Mouse (Mus musculus): ENCODE results near the gene Stac3. TPM values are rescaled to one million over a fixed set of nuclear protein-coding genes. Genes with fewer than 3 reads are reported as not detected.

The Stac3 gene
- polyA plus RNA-seq, 1 experiment, result 3.8 TPM

- no peaks in the 10 kb centered on the region for H3K4me1 ChIP-seq (ENCODE audit: control insufficient read depth, insufficient read depth, insufficient read length, low read length)
- H3K4me3 ChIP-seq (ENCODE audit: insufficient read depth, low read depth, low read length), result no peak overlapping the region
- no peak overlapping the region for H3K27ac ChIP-seq (replicated peaks; ENCODE audit: low read depth, low read length)
Observed at GRCm38 (mm10) chr10:127555703-127556102, 54.2 kb downstream of the Stac3 start.

DNA sequence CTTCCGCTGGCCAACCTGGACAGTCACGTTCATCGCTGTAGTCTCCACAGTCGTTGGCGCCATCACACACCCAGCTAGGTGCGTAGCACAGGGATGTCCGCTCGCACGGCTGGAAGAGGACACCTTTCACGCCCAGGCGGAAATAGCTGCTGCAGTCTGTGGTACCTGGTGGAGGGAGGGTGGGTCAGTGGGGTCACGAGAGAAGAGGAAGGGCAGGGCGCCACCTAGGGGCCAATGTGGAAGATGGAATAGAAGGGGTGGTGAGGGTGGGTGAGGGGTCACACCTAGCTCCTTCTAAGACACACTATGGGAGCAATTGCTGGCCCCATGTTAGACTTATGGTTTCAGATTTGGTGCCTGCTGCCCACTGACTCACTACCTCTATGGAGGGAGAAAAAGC, 55.9 kb downstream of the Stac3 start:
- H3K4me3 ChIP-seq (ENCODE audit: insufficient read depth, low read depth, low read length), result no peak overlapping the region
- no peak overlapping the region for H3K27ac ChIP-seq (replicated peaks; ENCODE audit: low read depth, low read length)
- no peaks in the 10 kb centered on the region for H3K4me1 ChIP-seq (ENCODE audit: control insufficient read depth, insufficient read depth, insufficient read length, low read length)

Other genes with a start within 250 kb of the Stac3 start
- gene Kif5a, start 238.3 kb upstream of the Stac3 start, polyA plus RNA-seq (2012; ENCODE audit: insufficient read depth, insufficient read length, missing spikeins), result 0.99 and 2.2 TPM in 2 replicates
- 100 and 102 TPM in 2 replicates for gene Dctn2, start 235.3 kb upstream of the Stac3 start, polyA plus RNA-seq (2012; ENCODE audit: insufficient read depth, insufficient read length, missing spikeins)
- gene Mbd6, start 212.7 kb upstream of the Stac3 start, polyA plus RNA-seq (2012; ENCODE audit: insufficient read depth, insufficient read length, missing spikeins), result 15.9 and 18.4 TPM in 2 replicates
- 51.3 and 67.4 TPM in 2 replicates for gene Mars, start 189.9 kb upstream of the Stac3 start, polyA plus RNA-seq (2012; ENCODE audit: insufficient read depth, insufficient read length, missing spikeins)
- gene Arhgap9, start 179.7 kb upstream of the Stac3 start, polyA plus RNA-seq (2012; ENCODE audit: insufficient read depth, insufficient read length, missing spikeins), result 0.87 and 1.9 TPM in 2 replicates
- 0.79 TPM in 1 of 2 replicates, not detected in the other for gene Gli1, start 159.7 kb upstream of the Stac3 start, polyA plus RNA-seq (2012; ENCODE audit: insufficient read depth, insufficient read length, missing spikeins)
- not detected in 2 replicates for gene Inhbe, start 147.3 kb upstream of the Stac3 start, polyA plus RNA-seq (2012; ENCODE audit: insufficient read depth, insufficient read length, missing spikeins)
- not detected in 2 replicates for gene Inhbc, start 131.3 kb upstream of the Stac3 start, polyA plus RNA-seq (2012; ENCODE audit: insufficient read depth, insufficient read length, missing spikeins)
- 70.7 and 78.5 TPM in 2 replicates for gene R3hdm2, start 121.4 kb upstream of the Stac3 start, polyA plus RNA-seq (2012; ENCODE audit: insufficient read depth, insufficient read length, missing spikeins)
- gene Ndufa4l2, start 13.3 kb downstream of the Stac3 start, polyA plus RNA-seq (2012; ENCODE audit: insufficient read depth, insufficient read length, missing spikeins), result 13.0 and 14.5 TPM in 2 replicates
- gene Shmt2, start 20.8 kb downstream of the Stac3 start, polyA plus RNA-seq (2012; ENCODE audit: insufficient read depth, insufficient read length, missing spikeins), result 15.5 and 16.7 TPM in 2 replicates
- not detected in 2 replicates for gene Nxph4, start 32.9 kb downstream of the Stac3 start, polyA plus RNA-seq (2012; ENCODE audit: insufficient read depth, insufficient read length, missing spikeins)
- gene Lrp1, start 119.5 kb downstream of the Stac3 start, polyA plus RNA-seq (2012; ENCODE audit: insufficient read depth, insufficient read length, missing spikeins), result 43.8 and 47.2 TPM in 2 replicates
- 24.7 and 28.8 TPM in 2 replicates for gene Stat6, start 141.3 kb downstream of the Stac3 start, polyA plus RNA-seq (2012; ENCODE audit: insufficient read depth, insufficient read length, missing spikeins)
- 1.0 and 2.5 TPM in 2 replicates for gene Nemp1, start 165.2 kb downstream of the Stac3 start, polyA plus RNA-seq (2012; ENCODE audit: insufficient read depth, insufficient read length, missing spikeins)
- gene Nab2, start 166.9 kb downstream of the Stac3 start, polyA plus RNA-seq (2012; ENCODE audit: insufficient read depth, insufficient read length, missing spikeins), result 4.2 and 6.3 TPM in 2 replicates
- not detected in 2 replicates for gene Myo1a, start 203.5 kb downstream of the Stac3 start, polyA plus RNA-seq (2012; ENCODE audit: insufficient read depth, insufficient read length, missing spikeins)
- not detected in 2 replicates for gene Tac2, start 222.8 kb downstream of the Stac3 start, polyA plus RNA-seq (2012; ENCODE audit: insufficient read depth, insufficient read length, missing spikeins)
- gene Zbtb39, start 237.9 kb downstream of the Stac3 start, polyA plus RNA-seq (2012; ENCODE audit: insufficient read depth, insufficient read length, missing spikeins), result 2.7 and 3.3 TPM in 2 replicates